Mouse (Mus musculus): ENCODE results near the gene Ttc7b. TPM values are rescaled to one million over a fixed set of nuclear protein-coding genes. Genes with fewer than 3 reads are reported as not detected.

The Ttc7b gene
- total RNA-seq, 2 experiments from 2014 or later, result 65.8 to 73.1 TPM

DNA sequence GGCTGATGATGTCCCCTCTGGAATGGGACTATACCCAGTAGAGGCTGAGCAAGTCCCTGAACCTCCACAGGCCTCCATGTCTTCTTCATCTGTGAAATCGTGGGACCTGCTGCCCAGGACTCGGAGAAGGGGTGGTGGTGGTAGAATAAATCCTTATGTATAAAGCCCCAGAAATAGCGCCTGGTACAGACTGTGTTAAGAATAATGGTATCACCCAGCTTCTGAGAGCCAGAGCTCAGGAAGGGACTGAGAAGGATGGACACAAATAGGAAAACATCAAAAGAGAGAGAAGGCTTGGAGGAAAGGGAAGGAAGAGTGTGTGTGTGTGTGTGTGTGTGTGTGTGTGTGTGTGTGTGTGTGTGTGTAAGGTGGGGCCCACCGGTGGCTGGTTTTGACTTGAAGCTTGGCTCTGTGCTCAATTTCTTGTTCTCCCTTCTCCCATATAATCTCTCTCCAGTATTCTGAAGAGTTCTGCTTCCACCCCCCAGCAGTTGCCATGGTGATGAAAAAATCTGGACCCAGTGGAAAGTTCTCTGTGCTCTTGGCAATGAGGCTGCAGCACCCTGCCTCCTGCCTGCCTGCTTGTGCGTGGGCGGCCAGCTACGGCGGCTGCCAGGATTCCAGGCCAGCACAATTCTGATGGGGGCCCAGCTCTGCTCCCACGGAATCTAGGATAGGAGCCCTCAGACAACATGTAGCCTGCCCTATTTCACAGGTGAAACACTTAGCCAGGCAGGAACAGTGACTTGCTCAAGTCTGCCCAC lies 254.9 kb downstream of the Ttc7b start:
- peak; percentile 60 to 61 for DNase-seq
- intact Hi-C loops (cut with DNase I), result no loop called here

DNA sequence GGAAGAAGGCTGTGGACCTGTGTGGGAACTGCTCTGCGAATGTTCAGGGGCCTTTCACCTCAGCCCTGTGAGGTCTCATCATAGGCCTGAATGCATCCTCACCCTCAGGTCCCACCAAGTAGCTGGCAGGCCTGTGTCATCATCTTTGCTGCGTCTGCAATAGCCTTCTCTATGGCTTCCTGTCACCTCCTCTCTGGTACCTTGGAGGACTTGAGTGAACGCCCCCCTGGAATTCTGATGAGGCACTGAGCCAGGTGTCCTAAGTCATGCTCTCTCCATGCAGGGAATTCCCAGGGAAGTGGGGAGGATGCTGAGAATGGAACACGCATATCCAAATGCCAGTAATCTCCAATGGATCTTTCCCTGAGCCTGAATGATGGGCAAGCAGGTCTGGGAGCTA lies 255.7 kb downstream of the Ttc7b start:
- DNase-seq, result no peak
- intact Hi-C loops (cut with DNase I), result no loop called here

DNA sequence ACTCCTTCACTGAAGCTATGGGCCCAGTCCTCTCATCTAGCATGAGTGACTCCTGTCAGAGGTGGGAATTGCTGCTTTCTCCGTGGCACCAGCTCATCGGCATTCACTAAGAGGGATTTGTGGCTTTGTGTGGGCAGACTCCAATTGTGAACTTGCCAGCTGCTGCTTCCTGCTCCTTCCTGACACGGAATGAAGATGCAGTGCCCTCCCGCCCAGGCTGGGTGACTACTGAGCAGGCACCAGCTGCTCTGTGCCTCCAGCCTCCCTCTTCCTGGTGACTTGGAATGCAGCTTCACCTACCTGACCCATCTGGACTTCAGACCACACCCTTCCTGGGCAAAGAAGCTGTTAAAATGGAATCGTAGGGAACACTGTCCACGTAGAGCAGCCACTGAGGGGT lies 257.8 kb downstream of the Ttc7b start:
- intact Hi-C loops (cut with DNase I), result no loop called here
- no peak for DNase-seq

DNA sequence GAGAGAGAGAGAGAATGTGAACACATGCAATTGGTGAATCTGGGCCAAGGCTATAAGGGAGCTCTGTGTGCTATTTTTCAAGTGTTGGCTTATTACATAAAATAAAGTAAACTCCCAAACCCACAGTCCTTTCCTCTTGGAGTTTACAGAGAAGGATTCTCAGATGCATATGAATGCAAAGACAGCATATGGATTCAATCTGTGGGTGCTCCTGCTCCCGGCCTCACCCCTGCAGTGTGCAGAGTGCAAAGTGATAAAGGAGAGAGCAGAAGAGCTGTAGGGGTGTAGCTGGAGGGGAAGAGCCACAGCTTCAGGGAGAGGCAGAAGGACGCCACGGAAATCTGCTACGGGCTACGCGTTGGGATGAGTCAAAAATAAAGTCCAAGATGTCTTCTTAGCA lies 258.9 kb downstream of the Ttc7b start:
- intact Hi-C loops (cut with DNase I), result no loop called here
- no peak for DNase-seq

DNA sequence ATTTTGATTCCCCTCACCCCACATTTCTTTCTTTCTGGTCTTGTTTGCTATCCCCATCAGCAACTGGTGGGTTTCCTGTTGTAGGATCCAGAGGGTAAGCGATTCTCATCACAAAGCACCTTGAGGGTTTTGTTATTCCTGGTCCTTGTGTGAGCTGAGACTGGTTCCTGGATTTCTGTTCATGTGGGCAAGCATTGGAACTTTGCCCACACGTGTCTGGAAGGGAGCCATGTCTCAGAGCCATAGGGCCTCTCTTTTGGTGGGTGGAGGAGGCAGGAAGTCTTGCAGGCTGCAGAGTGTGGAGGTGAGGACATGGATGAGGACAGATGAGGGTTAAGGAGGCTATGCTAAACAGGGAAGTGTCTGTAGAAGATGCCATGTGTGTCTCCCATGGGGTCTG lies 260.5 kb downstream of the Ttc7b start:
- intact Hi-C loops (cut with DNase I), result no loop called here
- no peak for DNase-seq

DNA sequence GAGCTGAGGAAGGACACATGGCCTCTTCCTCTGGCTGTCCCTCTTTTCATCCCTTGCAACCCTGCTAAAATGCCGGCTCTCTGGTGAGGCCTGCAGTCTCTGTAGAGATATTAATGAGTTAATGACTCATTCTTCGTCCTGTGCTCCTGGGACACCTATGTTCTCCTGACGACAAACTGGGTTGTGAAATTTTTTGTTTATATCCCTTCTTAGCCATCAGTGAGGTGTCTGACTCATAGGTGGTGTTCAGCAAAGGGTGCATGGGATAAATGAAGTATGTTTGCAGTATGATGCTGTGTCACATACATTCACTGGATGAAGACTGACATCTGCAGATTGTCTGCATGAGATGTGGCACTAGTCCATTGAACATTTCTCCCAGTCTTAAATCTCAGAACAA lies 262.8 kb downstream of the Ttc7b start:
- intact Hi-C loops (cut with DNase I), result no loop called here
- DNase-seq, result no peak

DNA sequence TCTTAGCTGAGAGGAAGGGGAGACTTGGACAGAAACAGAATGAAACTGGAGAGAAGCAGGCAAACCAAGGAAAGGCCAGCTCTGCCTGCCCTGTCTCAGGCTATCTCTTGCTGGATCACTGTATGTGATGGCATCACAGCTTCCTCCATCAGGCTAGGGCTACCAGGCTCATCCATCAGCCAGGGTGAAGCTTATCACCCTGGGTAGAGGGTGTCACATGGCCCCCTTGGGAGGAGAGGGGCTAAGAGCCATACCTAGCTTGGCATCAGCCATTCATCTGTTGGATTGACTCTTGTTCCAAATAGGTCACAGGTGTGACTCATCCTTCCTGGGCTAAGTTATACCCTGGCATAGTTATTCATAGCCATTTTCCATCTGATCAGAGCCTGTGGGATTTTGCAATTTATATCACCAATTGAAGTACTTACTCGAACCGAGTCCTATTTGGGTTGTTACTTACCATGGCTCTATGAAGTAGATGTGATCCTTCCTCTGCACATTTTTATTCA lies 265.1 kb downstream of the Ttc7b start:
- intact Hi-C loops (cut with DNase I), result no loop called here
- DNase-seq, result no peak

DNA sequence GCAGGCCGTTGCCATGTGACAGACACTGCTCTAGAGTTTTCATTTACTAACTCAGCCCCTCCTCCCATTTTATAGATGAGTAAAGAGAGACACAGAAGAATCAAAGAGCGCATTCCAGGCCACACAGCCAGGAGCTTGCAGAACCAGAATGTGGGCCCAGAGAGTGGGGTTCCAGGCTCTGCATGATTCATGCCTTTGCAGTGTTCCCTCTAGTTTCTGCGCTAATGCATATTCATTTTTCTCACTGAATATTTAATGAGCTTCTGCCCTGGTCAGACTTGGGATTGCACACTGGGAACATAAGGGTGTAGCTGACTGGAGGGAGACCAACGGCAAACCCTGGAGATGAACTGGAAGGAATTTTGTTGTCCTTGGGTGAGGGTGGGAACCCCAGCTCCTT lies 266.2 kb downstream of the Ttc7b start:
- intact Hi-C loops (cut with DNase I), result no loop called here
- DNase-seq, result no peak

Other genes with a start within 250 kb of the Ttc7b start
- gene Rps6ka5, start 206.2 kb upstream of the Ttc7b start, total RNA-seq (2021), result 10 to 100 TPM; 13.4 to 17.9 TPM

Data from heart, postnatal 14 days (tissue).